Mouse (Mus musculus): ENCODE measurements at regions not wholly inside any gene's neighbourhood (a gene's known extent, or its start where the extent isn't known, plus 50 kb on each side); places are given as distances from the start of the nearest gene placed in this dataset.

DNA sequence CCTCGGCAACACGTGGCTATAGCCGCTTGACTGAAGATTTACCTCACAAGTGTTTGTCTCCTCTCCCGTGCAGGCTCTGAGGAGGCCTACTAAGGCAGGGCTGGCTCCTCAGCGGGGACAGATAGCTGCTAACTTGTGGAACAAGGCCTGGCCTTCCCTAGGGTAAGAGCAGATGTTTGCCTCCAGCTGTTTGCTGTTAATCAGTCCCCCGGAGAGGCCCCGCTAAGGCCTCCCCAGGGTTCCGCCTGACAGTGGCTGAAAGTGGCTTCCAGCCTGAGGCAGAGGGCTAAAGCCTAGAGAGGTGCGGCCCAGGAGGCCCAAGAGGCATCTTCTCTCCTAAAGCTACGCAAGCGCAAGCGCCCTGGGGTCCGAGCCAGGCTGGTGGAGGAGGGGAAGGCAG lies 52.1 kb upstream of the Dlx4 start:
- 33% methylated on average over 13 of the region's 13 CpGs for WGBS
- no peak overlapping the region for H3K4me3 ChIP-seq (ENCODE audit: low read depth, low read length)
- no peak for ATAC-seq (replicated peaks; ENCODE audit: low FRiP score)
- no peak overlapping the region for H3K9ac ChIP-seq (ENCODE audit: low read length)
- H3K27ac ChIP-seq (ENCODE audit: low read depth, low read length) = no peak overlapping the region
- H3K9me3 ChIP-seq (ENCODE audit: control insufficient read depth, low read length) = no peaks in the 10 kb centered on the region
- H3K4me1 ChIP-seq (replicated peaks; ENCODE audit: control insufficient read depth, insufficient read depth, low read length) = peaks cover 5% of the 10 kb centered on the region
- no peak for DNase-seq (ENCODE audit: low spot score)
- no peak overlapping the region for H3K4me2 ChIP-seq (ENCODE audit: low read depth, low read length, severe bottlenecking)
- peaks cover 23% of the 10 kb centered on the region for H3K27me3 ChIP-seq (ENCODE audit: control insufficient read depth, insufficient read depth, low read length)
- H3K36me3 ChIP-seq (ENCODE audit: control insufficient read depth, insufficient read depth, low read length) = no peaks in the 10 kb centered on the region

DNA sequence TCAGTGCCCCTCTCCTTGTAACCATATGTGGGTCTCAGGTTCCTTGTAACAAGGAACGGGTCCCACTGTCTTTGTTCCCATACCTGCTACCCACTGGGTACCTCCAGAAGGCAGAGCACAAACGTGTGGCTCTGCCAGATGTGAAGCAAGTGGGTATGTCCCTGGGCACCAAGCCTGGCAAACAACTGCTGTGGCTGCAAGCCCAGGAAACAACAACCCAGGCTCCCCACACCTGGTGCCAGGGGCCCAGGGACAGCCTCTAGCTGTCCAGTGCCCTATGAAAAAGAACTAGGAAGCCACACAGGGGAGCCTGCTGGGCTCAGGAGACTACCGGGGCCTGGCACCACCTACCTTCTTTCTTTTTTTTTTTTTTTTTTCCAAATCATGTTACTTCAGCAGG lies 54.9 kb upstream of the Dlx4 start:
- peaks cover 5% of the 10 kb centered on the region for H3K4me1 ChIP-seq (replicated peaks; ENCODE audit: control insufficient read depth, insufficient read depth, low read length)
- peaks cover 23% of the 10 kb centered on the region for H3K27me3 ChIP-seq (ENCODE audit: control insufficient read depth, insufficient read depth, low read length)
- WGBS = 48% methylated on average over 3 of the region's 3 CpGs

GRCm38 (mm10) chr11:95210185-95211030 lies 50.9 kb upstream of the Tac4 start:
- Histone ChIP-seq H3K27me3 (ENCODE audit: control insufficient read depth, insufficient read depth, low read length) (no peaks in the 10 kb centered on the region), H3K4me3 (ENCODE audit: low read depth, low read length) (peak overlapping the region; percentile 24; the same call in 1 of the 2 replicates), H3K36me3 (ENCODE audit: control insufficient read depth, insufficient read depth, low read length) (no peaks in the 10 kb centered on the region), H3K4me1 (replicated peaks; ENCODE audit: control insufficient read depth, insufficient read depth, low read length) (peaks cover 9% of the 10 kb centered on the region), H3K27ac (ENCODE audit: low read depth, low read length) (no peak overlapping the region), H3K9me3 (ENCODE audit: control insufficient read depth, low read length) (no peaks in the 10 kb centered on the region), H3K4me2 (ENCODE audit: low read depth, low read length, severe bottlenecking) (peak overlapping the region; percentile 60), H3K9ac (ENCODE audit: low read length) (no peak overlapping the region; the same call in 1 of the 2 replicates)
- 1% methylated on average over 19 of the region's 22 CpGs for WGBS
- ATAC-seq (replicated peaks; ENCODE audit: low FRiP score) = peak; percentile 85
- DNase-seq (ENCODE audit: low spot score) = peak; percentile 88

More for the DNA sequence above, 54.9 kb upstream of the Dlx4 start:
- no peak overlapping the region for H3K4me3 ChIP-seq (ENCODE audit: low read depth, low read length)
- no peak overlapping the region for H3K27ac ChIP-seq (ENCODE audit: low read depth, low read length)
- no peak overlapping the region for H3K9ac ChIP-seq (ENCODE audit: low read length)
- H3K36me3 ChIP-seq (ENCODE audit: control insufficient read depth, insufficient read depth, low read length) = no peaks in the 10 kb centered on the region
- no peaks in the 10 kb centered on the region for H3K9me3 ChIP-seq (ENCODE audit: control insufficient read depth, low read length)
- H3K4me2 ChIP-seq (ENCODE audit: low read depth, low read length, severe bottlenecking) = no peak overlapping the region
- no peak for DNase-seq (ENCODE audit: low spot score)
- ATAC-seq (replicated peaks; ENCODE audit: low FRiP score) = no peak

DNA sequence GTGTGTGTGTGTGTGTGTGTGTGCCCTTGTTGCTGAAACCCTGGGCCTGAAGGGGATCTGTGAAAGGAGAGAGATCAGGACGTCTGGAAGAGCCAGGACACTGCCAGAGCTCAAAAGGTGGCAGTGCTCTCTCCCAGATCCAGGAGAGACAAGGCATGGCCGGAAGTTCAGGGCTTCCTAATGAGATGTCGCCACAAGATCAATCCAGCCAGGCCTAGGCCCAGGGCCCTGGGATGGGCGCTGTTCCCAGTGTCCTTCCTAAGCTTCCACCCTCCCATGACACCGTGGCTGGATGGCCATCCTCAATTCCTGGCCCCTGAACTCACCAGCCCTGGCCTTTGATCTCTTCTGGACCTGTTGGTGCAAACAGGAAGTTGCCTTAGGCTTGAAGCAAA lies 50.3 kb upstream of the Tac4 start:
- no peak overlapping the region; the same call in 1 of the 2 replicates for H3K9ac ChIP-seq (ENCODE audit: low read length)
- no peaks in the 10 kb centered on the region for H3K27me3 ChIP-seq (ENCODE audit: control insufficient read depth, insufficient read depth, low read length)
- 22% methylated on average over 5 of the region's 5 CpGs for WGBS
- H3K36me3 ChIP-seq (ENCODE audit: control insufficient read depth, insufficient read depth, low read length) = no peaks in the 10 kb centered on the region
- no peak overlapping the region for H3K27ac ChIP-seq (ENCODE audit: low read depth, low read length)
- no peaks in the 10 kb centered on the region for H3K9me3 ChIP-seq (ENCODE audit: control insufficient read depth, low read length)
- H3K4me2 ChIP-seq (ENCODE audit: low read depth, low read length, severe bottlenecking) = peak overlapping the region; percentile 60; the same call in 1 of the 2 replicates
- H3K4me1 ChIP-seq (replicated peaks; ENCODE audit: control insufficient read depth, insufficient read depth, low read length) = peaks cover 9% of the 10 kb centered on the region
- DNase-seq (ENCODE audit: low spot score) = no peak
- H3K4me3 ChIP-seq (ENCODE audit: low read depth, low read length) = no peak overlapping the region
- ATAC-seq (replicated peaks; ENCODE audit: low FRiP score) = peak; percentile 15; the same call in 1 of the 2 replicates

Measured in forebrain, embryonic 11.5 days (tissue).